Comparison of ENCODE assay signal across 15 mouse cellular contexts in genomic region chr13:93975668-93976067, GRCm38 (mm10).
"Had no signal": no experiment of that assay in that cellular context is flagged by ENCODE, and none has a peak within 500 bp of the region (broad histone marks: within the 10 kb centered on the region; RNA-seq: fewer than 3 reads in every experiment).

No protein-coding gene starts in this region.

- H3K27me3 ChIP-seq: liver, embryonic 12.5 days; lung, embryonic 15.5 days; megakaryocyte, embryonic 14.5 days; midbrain, embryonic 15.5 days; neural tube, embryonic 13.5 days had no signal

- DNase-seq: kidney, postnatal 14 days; lung, postnatal 14 days; retina, postnatal 1 day; right cerebral cortex, postnatal 4 days; spleen, adult 18-20 months; thymus, adult 18-20 months; thymus, postnatal 14 days had no signal

- H3K36me3 ChIP-seq: limb, embryonic 10.5 days; liver, embryonic 12.5 days; lung, embryonic 15.5 days; midbrain, embryonic 15.5 days; neural tube, embryonic 13.5 days had no signal

- H3K27ac ChIP-seq: left cerebral cortex, adult 2 months; limb, embryonic 10.5 days; liver, embryonic 12.5 days; lung, embryonic 15.5 days; midbrain, embryonic 15.5 days; neural tube, embryonic 13.5 days had no signal

- H3K9ac ChIP-seq: liver, embryonic 12.5 days; lung, embryonic 15.5 days; midbrain, embryonic 15.5 days; neural tube, embryonic 13.5 days had no signal

- H3K4me1 ChIP-seq: liver, embryonic 12.5 days; lung, embryonic 15.5 days; midbrain, embryonic 15.5 days; neural tube, embryonic 13.5 days had no signal

- H3K4me3 ChIP-seq: left cerebral cortex, adult 2 months; limb, embryonic 10.5 days; liver, embryonic 12.5 days; lung, embryonic 15.5 days; megakaryocyte, embryonic 14.5 days; midbrain, embryonic 15.5 days; neural tube, embryonic 13.5 days had no signal

- H3K4me2 ChIP-seq: liver, embryonic 12.5 days; lung, embryonic 15.5 days; midbrain, embryonic 11.5 days; midbrain, embryonic 15.5 days; neural tube, embryonic 13.5 days had no signal

- ATAC-seq: liver, embryonic 12.5 days; midbrain, embryonic 15.5 days had no signal

- H3K9me3 ChIP-seq: limb, embryonic 10.5 days; liver, embryonic 12.5 days; lung, embryonic 15.5 days; megakaryocyte, embryonic 14.5 days; midbrain, embryonic 15.5 days; neural tube, embryonic 13.5 days had no signal
